Mouse (Mus musculus) liver, adult 2 months (tissue): Measurements from ENCODE around the gene Ppa2. TPM values are rescaled to one million over a fixed set of nuclear protein-coding genes. Genes with fewer than 3 reads are reported as not detected.

ENCODE experiments used
- DNase-seq: peaks from one replicate; pipeline ENCODE4 v3.0.0-alpha.2; 2011; ENCODE audit warnings: low read depth, low spot score; ENCODE audit errors: extremely low read depth
- H3K27ac ChIP-seq: fragments of 200-500 bp; replicated peaks from 2 replicates; pipeline ENCODE4 v1.5.1; 2012; ENCODE audit warnings: low read depth, mild to moderate bottlenecking, control low read depth, inconsistent platforms, low read length; ENCODE audit not compliant: insufficient read depth
- H3K27me3 ChIP-seq: fragments of 200-500 bp; 2 replicates; pipeline ENCODE4 v1.6.1; 2012; ENCODE audit warnings: mild to moderate bottlenecking, moderate library complexity, low read length, inconsistent platforms; ENCODE audit not compliant: control insufficient read depth, insufficient read depth
- H3K36me3 ChIP-seq: fragments of 200-500 bp; 2 replicates; pipeline ENCODE4 v1.6.1; 2012; ENCODE audit warnings: low read length, inconsistent platforms; ENCODE audit not compliant: control insufficient read depth, insufficient read depth
- H3K4me1 ChIP-seq: fragments of 200-500 bp; 2 replicates; pipeline ENCODE4 v1.6.1; 2011; ENCODE audit warnings: low read length; ENCODE audit not compliant: control insufficient read depth, insufficient read depth
- H3K4me3 ChIP-seq: fragments of 200-500 bp; 2 replicates; pipeline ENCODE4 v1.5.1; 2011; ENCODE audit warnings: low read depth, mild to moderate bottlenecking, control low read depth, low read length, moderate library complexity; ENCODE audit not compliant: insufficient read depth
- H3K79me2 ChIP-seq: fragments of 200-500 bp; 2 replicates; pipeline ENCODE4 v1.6.1; 2012; ENCODE audit warnings: inconsistent platforms, mild to moderate bottlenecking, low read length, moderate library complexity; ENCODE audit not compliant: control insufficient read depth, insufficient read depth
- H3K9ac ChIP-seq: fragments of 200-500 bp; 2 replicates; pipeline ENCODE4 v1.6.1; 2012; ENCODE audit warnings: low read depth, mild to moderate bottlenecking, control low read depth, inconsistent platforms, low read length
- CTCF ChIP-seq: fragments of 200-500 bp; IDR thresholded peaks from 2 replicates; pipeline ENCODE4 v1.5.1; 2011; ENCODE audit warnings: low read depth, low read length, control low read depth
- POLR2A ChIP-seq: fragments of 200-500 bp; IDR thresholded peaks from 2 replicates; pipeline ENCODE4 v1.6.1; 2011; ENCODE audit warnings: low read length, control low read depth; ENCODE audit not compliant: insufficient read depth; ENCODE audit errors: extremely low read depth
- WGBS: fragments of 180-500 bp; shearing (Covaris S2); methylation state at CpG from one replicate; pipeline ENCODE4 v1.1.7; 2018; 5-methylcytosine and 5-hydroxymethylcytosine counted together
- polyA plus RNA-seq: library from polyadenylated mRNA; depleted of rRNA; stranded (reverse); fragments of >200 nt; gene quantifications from 2 replicates; pipeline ENCODE4 v1.2.3, GENCODE M21; 2012
- total RNA-seq: library from RNA; depleted of rRNA; stranded (reverse); fragments of >200 nt; gene quantifications from 2 replicates; pipeline ENCODE4 v1.2.3, GENCODE M21; 2014

Gene Ppa2
- total and polyA plus RNA-seq, 2 experiments: 58.8 to 74.1 TPM

DNA sequence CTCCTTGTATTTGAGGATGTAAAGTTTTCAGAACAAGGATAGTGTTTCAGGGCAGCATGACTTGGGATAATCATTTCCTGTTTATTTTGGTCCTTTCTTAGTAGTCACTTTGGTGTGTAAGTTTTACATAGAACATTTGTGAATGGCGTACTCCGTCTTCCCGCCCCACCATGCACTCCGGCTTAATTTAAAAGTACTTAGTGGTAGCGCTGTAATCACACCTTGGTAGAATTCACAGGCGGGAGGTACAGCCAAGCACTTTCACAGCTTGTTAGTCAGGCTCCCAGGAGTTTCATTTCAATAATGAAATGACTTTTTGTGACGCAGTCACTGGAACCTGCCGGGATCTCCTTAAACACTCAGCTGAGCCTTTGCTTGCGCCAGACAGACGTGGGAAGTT, 12.0 kb downstream of the Ppa2 start:
- Histone ChIP-seq H3K27ac (no peak overlapping the region), H3K27me3 (no peaks in the 10 kb centered on the region), H3K79me2 (peaks cover 8% of the 10 kb centered on the region; the same call in 1 of the 2 replicates), H3K4me1 (no peaks in the 10 kb centered on the region), H3K36me3 (no peaks in the 10 kb centered on the region; the same call in 1 of the 2 replicates), H3K4me3 (no peak overlapping the region), H3K9ac (no peak overlapping the region)
- TF ChIP-seq POLR2A: no peak
- TF ChIP-seq CTCF: no peak
- 97% methylated on average over 10 of the region's 10 CpGs for WGBS
- DNase-seq: no peak

DNA sequence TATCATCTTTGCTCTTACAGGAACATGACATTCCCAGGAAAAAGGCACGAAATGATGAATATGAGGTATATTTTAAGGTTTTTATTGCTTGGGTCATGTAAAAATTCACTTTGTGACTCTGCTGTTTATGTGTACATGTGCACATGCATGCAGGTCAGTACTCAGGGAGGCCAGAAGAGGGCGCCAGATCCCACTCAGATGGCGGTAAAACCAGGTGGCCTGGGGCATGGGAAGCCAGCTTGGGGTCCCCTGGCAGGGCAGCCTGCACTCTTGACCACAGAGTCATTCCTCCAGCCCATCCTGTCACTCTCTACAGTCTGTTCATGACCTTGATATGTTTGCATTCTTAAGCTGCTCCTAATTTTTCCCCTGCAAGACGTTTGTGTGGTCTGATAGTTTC, 12.6 kb downstream of the Ppa2 start:
- Histone ChIP-seq H3K9ac (no peak overlapping the region), H3K27ac (no peak overlapping the region), H3K4me3 (no peak overlapping the region), H3K4me1 (no peaks in the 10 kb centered on the region), H3K79me2 (peaks cover 8% of the 10 kb centered on the region; the same call in 1 of the 2 replicates), H3K27me3 (no peaks in the 10 kb centered on the region), H3K36me3 (peaks cover 3% of the 10 kb centered on the region; the same call in 1 of the 2 replicates)
- DNase-seq: no peak
- WGBS: 82% methylated on average over 4 of the region's 4 CpGs
- TF ChIP-seq CTCF: peak; percentile 61
- no peak for TF ChIP-seq POLR2A

DNA sequence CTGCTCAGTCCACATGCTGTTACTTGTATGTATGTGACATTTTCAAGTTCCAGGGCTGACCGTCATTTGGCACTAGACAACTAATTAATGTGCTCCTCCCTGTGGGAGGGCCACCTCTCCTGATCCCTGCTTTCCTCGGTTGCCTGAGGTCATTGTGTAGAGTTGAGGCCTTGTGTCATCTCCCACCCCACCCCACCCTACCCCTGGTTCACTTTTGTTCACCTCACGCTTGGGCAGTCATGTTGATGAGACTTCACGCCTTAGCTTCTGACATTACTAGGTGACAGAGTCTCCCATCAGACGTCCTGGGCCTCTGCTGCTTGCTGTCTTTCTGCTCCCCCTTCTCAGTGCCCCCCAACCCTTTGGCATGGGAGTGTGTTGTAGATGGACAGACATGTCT, 15.2 kb downstream of the Ppa2 start:
- 91% methylated on average over 5 of the region's 5 CpGs for WGBS

GRCm38 (mm10) chr3:133328551-133328950, 18.6 kb downstream of the Ppa2 start:
- Histone ChIP-seq H3K27ac (no peak overlapping the region), H3K79me2 (no peaks in the 10 kb centered on the region), H3K27me3 (no peaks in the 10 kb centered on the region), H3K9ac (no peak overlapping the region), H3K4me1 (no peaks in the 10 kb centered on the region), H3K4me3 (no peak overlapping the region), H3K36me3 (peaks cover 10% of the 10 kb centered on the region; the same call in 1 of the 2 replicates)
- no peak for TF ChIP-seq CTCF
- no peak for TF ChIP-seq POLR2A
- DNase-seq: no peak
- WGBS: 93% methylated on average over 13 of the region's 13 CpGs

More for the DNA sequence above, 15.2 kb downstream of the Ppa2 start:
- peaks cover 3% of the 10 kb centered on the region; the same call in 1 of the 2 replicates for H3K36me3 ChIP-seq
- DNase-seq: no peak
- no peak overlapping the region for H3K9ac ChIP-seq
- H3K79me2 ChIP-seq: no peaks in the 10 kb centered on the region
- no peaks in the 10 kb centered on the region for H3K27me3 ChIP-seq
- no peaks in the 10 kb centered on the region for H3K4me1 ChIP-seq
- no peak overlapping the region for H3K4me3 ChIP-seq
- TF ChIP-seq POLR2A: no peak
- no peak for TF ChIP-seq CTCF
- H3K27ac ChIP-seq: no peak overlapping the region

- WGBS: 88% methylated on average over 2 of the region's 2 CpGs
- Histone ChIP-seq H3K27ac (no peak overlapping the region), H3K4me1 (no peaks in the 10 kb centered on the region), H3K9ac (no peak overlapping the region), H3K4me3 (no peak overlapping the region), H3K27me3 (no peaks in the 10 kb centered on the region), H3K79me2 (no peaks in the 10 kb centered on the region), H3K36me3 (peaks cover 10% of the 10 kb centered on the region; the same call in 1 of the 2 replicates)
- DNase-seq: no peak
- TF ChIP-seq POLR2A: no peak
- TF ChIP-seq CTCF: 0 out of 2 replicates have a peak, but pooled peaks have one; percentile 3
Observed at GRCm38 (mm10) chr3:133329406-133329805, 19.5 kb downstream of the Ppa2 start.

DNA sequence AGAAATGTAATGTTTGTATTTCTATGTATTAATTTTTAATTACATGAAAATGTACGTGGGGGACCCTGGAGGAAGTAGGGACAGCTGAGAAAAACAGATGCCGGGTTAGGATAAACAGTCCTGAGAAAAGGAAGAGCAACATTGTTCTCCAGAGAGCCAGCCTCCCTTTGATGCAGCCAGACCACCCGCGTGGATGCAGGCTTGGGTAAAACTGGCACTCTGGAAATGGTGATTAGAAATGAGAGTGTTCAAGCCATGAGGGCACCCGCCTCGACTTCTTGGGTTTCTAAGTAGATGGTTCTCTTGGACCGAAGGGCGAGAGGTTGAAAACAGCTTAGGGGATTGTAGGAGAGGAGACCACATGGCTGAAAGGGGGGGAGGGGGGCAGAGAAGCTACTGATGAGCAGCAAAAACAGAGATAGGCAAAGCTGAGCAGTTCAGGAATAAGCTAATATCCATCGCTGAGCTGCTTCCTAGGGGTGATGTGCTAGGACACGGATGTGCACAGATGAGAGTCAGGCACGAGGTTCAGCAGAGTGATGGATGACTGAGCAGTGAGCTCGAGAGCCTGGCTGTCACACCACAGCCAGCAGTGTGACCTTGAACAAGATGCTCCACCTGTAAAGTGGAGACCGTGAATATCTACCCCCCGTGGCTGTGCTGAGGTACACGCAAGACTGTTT, 21.4 kb downstream of the Ppa2 start:
- no peak overlapping the region for H3K9ac ChIP-seq
- H3K27ac ChIP-seq: no peak overlapping the region
- WGBS: 86% methylated on average over 15 of the region's 15 CpGs
- no peak for TF ChIP-seq CTCF
- DNase-seq: no peak
- no peaks in the 10 kb centered on the region for H3K4me1 ChIP-seq
- H3K4me3 ChIP-seq: no peak overlapping the region
- H3K79me2 ChIP-seq: no peaks in the 10 kb centered on the region
- no peaks in the 10 kb centered on the region for H3K27me3 ChIP-seq
- peaks cover 10% of the 10 kb centered on the region; the same call in 1 of the 2 replicates for H3K36me3 ChIP-seq
